Mouse (Mus musculus) kidney, embryonic 16.5 days (tissue): ENCODE results near the gene Trpc4ap. TPM values are rescaled to one million over a fixed set of nuclear protein-coding genes. Genes with fewer than 3 reads are reported as not detected.

Experiments
- ATAC-seq: fragments of 200-750 bp; cut with Nextera tagmentation; 2 replicates; pipeline ENCODE4 v1.8.0; 2017; ENCODE audit warnings: moderate TSS enrichment; ENCODE audit not compliant: low FRiP score, low TSS enrichment
- H3K27ac ChIP-seq: fragments of 300-500 bp; sonication (generic); 2 replicates; pipeline ENCODE4 v1.5.1; 2014; ENCODE audit warnings: low read length
- H3K27me3 ChIP-seq: fragments of 300-500 bp; sonication (generic); 2 replicates; pipeline ENCODE4 v1.6.1; 2014; ENCODE audit warnings: low read length, control low read depth, mixed read lengths; ENCODE audit not compliant: insufficient read depth
- H3K36me3 ChIP-seq: fragments of 300-500 bp; sonication (generic); 2 replicates; pipeline ENCODE4 v1.6.1; 2014; ENCODE audit warnings: low read length, control low read depth, mixed read lengths; ENCODE audit not compliant: insufficient read depth
- H3K4me1 ChIP-seq: fragments of 300-500 bp; sonication (generic); 2 replicates; pipeline ENCODE4 v1.6.1; 2014; ENCODE audit warnings: low read length, control low read depth, mixed read lengths; ENCODE audit not compliant: insufficient read depth
- H3K4me2 ChIP-seq: fragments of 300-500 bp; sonication (generic); replicated peaks from 2 replicates; pipeline ENCODE4 v1.6.1; 2014; ENCODE audit warnings: low read depth, low read length
- H3K4me3 ChIP-seq: fragments of 300-500 bp; sonication (generic); 2 replicates; pipeline ENCODE4 v1.5.1; 2014; ENCODE audit warnings: mild to moderate bottlenecking, low read length
- H3K9ac ChIP-seq: fragments of 300-500 bp; sonication (generic); replicated peaks from 2 replicates; pipeline ENCODE4 v1.6.1; 2014; ENCODE audit warnings: low read length
- H3K9me3 ChIP-seq: fragments of 300-500 bp; sonication (generic); 2 replicates; pipeline ENCODE4 v1.6.1; 2016; ENCODE audit warnings: low read length, control low read depth
- WGBS: fragments of 180-500 bp; shearing (Covaris S2); extraction: QIAGEN DNeasy Blood & Tissue Kit; methylation state at CpG from one replicate; pipeline ENCODE4 v1.1.7; 2014; 5-methylcytosine and 5-hydroxymethylcytosine counted together
- microRNA counts: library from miRNA; unstranded; fragments of <30 nt; microRNA quantifications from one replicate; lab custom pipeline; 2016
- microRNA-seq: library from miRNA; unstranded; fragments of <30 nt; microRNA quantifications from one replicate; pipeline ENCODE4, GENCODE M21; 2016
- polyA plus RNA-seq: library from polyadenylated mRNA; unstranded; fragments of >200 nt; fragmentation: Nextera tagmentation; extraction: Ambion mirVana; gene quantifications from 2 replicates; pipeline ENCODE4 v1.2.1, GENCODE M21; 2015

Gene Trpc4ap
- polyA plus RNA-seq, 1 experiment from 2014 or later: 135 TPM

DNA sequence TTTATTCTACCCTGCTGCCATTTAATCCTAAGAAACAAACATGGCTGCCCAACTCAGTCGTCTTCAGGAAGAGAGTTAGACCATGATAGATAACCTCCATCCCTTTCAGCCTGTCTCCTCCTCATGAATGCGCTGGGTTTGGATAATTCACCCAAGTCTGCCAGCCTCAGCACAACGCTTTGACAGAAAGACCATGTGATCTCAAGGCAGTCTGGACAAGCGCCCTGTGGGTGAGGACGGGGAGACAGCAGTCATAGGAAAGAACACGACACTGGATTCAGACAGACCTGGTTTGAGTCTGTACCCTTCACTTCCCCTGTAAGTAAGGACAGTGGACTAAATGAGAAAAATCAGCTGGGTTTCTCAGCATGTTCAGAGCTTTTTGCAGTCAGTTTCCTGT lies 102.7 kb downstream of the Trpc4ap start:
- Histone ChIP-seq H3K9me3 (no peaks in the 10 kb centered on the region), H3K27ac (no peak overlapping the region), H3K4me1 (peaks cover 11% of the 10 kb centered on the region), H3K27me3 (no peaks in the 10 kb centered on the region), H3K9ac (no peak overlapping the region), H3K4me3 (no peak overlapping the region), H3K4me2 (no peak overlapping the region), H3K36me3 (no peaks in the 10 kb centered on the region)
- no peak for ATAC-seq
- 79% methylated on average over 6 of the region's 6 CpGs for WGBS

DNA sequence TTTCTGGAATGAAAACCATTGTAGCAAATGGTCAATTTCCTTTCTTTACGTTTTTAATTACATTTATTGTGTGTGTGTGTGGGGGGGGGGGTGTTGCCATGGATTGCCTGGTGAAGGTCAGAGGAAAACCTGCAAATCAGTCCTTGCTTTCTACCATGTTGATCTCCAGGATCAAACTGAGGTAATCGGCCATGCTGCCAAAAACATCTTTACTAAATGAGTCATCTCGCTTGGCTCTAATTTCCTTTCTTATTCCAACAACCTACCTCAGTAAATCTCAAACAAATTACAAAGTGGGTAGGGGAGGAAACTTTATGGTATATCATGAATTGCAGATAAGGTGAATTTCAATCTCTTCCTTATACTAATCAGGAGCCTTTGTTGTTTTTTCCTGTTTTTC lies 104.0 kb downstream of the Trpc4ap start:
- peaks cover 11% of the 10 kb centered on the region for H3K4me1 ChIP-seq
- H3K4me2 ChIP-seq: no peak overlapping the region
- H3K27ac ChIP-seq: no peak overlapping the region
- WGBS: 66% methylated on average over 3 of the region's 3 CpGs
- no peaks in the 10 kb centered on the region for H3K36me3 ChIP-seq
- H3K4me3 ChIP-seq: no peak overlapping the region
- ATAC-seq: no peak
- H3K9me3 ChIP-seq: no peaks in the 10 kb centered on the region
- H3K9ac ChIP-seq: no peak overlapping the region
- no peaks in the 10 kb centered on the region for H3K27me3 ChIP-seq

DNA sequence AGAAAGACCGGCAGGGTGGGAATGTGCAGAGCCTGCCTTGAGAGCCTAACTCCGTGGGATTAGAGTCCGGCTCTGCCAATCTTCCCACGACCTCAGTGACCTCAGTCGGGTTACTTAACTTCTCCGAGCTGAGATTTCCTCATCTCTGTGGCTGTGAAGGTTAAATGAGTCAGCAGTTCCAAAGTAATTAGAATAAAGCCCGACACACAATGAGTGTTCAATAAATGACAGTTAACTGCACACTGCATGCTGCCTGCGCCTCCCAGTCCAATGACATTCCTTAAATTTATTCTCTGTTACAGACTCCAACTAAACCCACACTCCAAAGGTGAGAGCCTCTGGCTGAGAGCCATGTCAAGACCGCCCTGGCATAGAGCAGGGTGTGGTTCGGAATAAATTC lies 106.7 kb downstream of the Trpc4ap start:
- WGBS: 61% methylated on average over 10 of the region's 10 CpGs
- Histone ChIP-seq H3K4me1 (no peaks in the 10 kb centered on the region), H3K9ac (no peak overlapping the region), H3K4me3 (no peak overlapping the region), H3K36me3 (no peaks in the 10 kb centered on the region), H3K4me2 (no peak overlapping the region), H3K27ac (no peak overlapping the region), H3K9me3 (no peaks in the 10 kb centered on the region), H3K27me3 (no peaks in the 10 kb centered on the region)
- no peak for ATAC-seq

GRCm38 (mm10) chr2:155585082-155585481 lies 107.1 kb downstream of the Trpc4ap start:
- no peak for ATAC-seq
- H3K9me3 ChIP-seq: no peaks in the 10 kb centered on the region
- H3K36me3 ChIP-seq: no peaks in the 10 kb centered on the region
- no peak overlapping the region for H3K9ac ChIP-seq
- no peak overlapping the region for H3K27ac ChIP-seq
- no peaks in the 10 kb centered on the region for H3K27me3 ChIP-seq
- no peak overlapping the region for H3K4me2 ChIP-seq
- no peaks in the 10 kb centered on the region for H3K4me1 ChIP-seq
- WGBS: 86% methylated on average over 9 of the region's 9 CpGs
- H3K4me3 ChIP-seq: no peak overlapping the region

MicroRNA genes within 50 kb of the gene (microRNA counts, 519-probe panel; counts per million panel counts)
- 104 counts per million, percentile 35 among the panel's probes with 10 or more counts for microRNA mmu-miR-499 (lab: Ali Mortazavi, UCI)

Small RNA genes lying within 50 kb of the gene (microRNA-seq; reads per million reads assigned to microRNA genes)
- gene Mir499: 9.5 reads per million, percentile 28 among the genes with 10 or more reads in this experiment

Other genes starting within 250 kb of the Trpc4ap start
- gene Ncoa6, start 218.5 kb downstream of the Trpc4ap start, polyA plus RNA-seq: 14.2 and 16.1 TPM in 2 replicates
- gene Acss2, start 174.4 kb downstream of the Trpc4ap start, polyA plus RNA-seq: 14.7 and 16.0 TPM in 2 replicates
- 3.7 and 3.9 TPM in 2 replicates for gene Ggt7, start 174.1 kb downstream of the Trpc4ap start, polyA plus RNA-seq
- gene Gss, start 99.6 kb downstream of the Trpc4ap start, polyA plus RNA-seq: 65.2 and 71.3 TPM in 2 replicates
- gene Myh7b, start 81.2 kb downstream of the Trpc4ap start, polyA plus RNA-seq: 0.56 and 1.7 TPM in 2 replicates
- 43.2 and 44.8 TPM in 2 replicates for gene Edem2, start 37.1 kb upstream of the Trpc4ap start, polyA plus RNA-seq
- gene Gm17581, start 43.5 kb upstream of the Trpc4ap start, polyA plus RNA-seq: not detected in 2 replicates
- 13.0 and 13.1 TPM in 2 replicates for gene Procr, start 58.7 kb upstream of the Trpc4ap start, polyA plus RNA-seq
- gene Mmp24, start 83.0 kb upstream of the Trpc4ap start, polyA plus RNA-seq: 0.07 and 0.09 TPM in 2 replicates
- 18.9 and 20.0 TPM in 2 replicates for gene BC029722, start 127.0 kb upstream of the Trpc4ap start, polyA plus RNA-seq
- gene Eif6, start 134.5 kb upstream of the Trpc4ap start, polyA plus RNA-seq: 216 and 233 TPM in 2 replicates
- 0.18 and 0.21 TPM in 2 replicates for gene Fam83c, start 142.5 kb upstream of the Trpc4ap start, polyA plus RNA-seq
- 84.1 and 94.3 TPM in 2 replicates for gene Uqcc1, start 237.9 kb upstream of the Trpc4ap start, polyA plus RNA-seq
- gene Gm15557, start 248.3 kb upstream of the Trpc4ap start, polyA plus RNA-seq: not detected in 2 replicates